Mouse (Mus musculus) T-helper 17 cell (primary cell): ENCODE measurements at regions not wholly inside any gene's neighbourhood (a gene's known extent, or its start where the extent isn't known, plus 50 kb on each side); places are given as distances from the start of the nearest gene placed in this dataset.
"Not testable (repeated sequence)": the region's sequence is repeated elsewhere in the genome, so short reads cannot be mapped to it uniquely, and the experiment has no call there.

Experiments used
- in situ Hi-C, 2 experiments: fragments of 300-600 bp; cut with MboI, MseI; formaldehyde crosslinking; loops; 1 replicate in 1 of 2; 2 replicates in 1 of 2; pipeline ENCODE4 v1.15.1; 2025; ENCODE audit warnings: high pct_unique_total_duplicates in 2 of 2

DNA sequence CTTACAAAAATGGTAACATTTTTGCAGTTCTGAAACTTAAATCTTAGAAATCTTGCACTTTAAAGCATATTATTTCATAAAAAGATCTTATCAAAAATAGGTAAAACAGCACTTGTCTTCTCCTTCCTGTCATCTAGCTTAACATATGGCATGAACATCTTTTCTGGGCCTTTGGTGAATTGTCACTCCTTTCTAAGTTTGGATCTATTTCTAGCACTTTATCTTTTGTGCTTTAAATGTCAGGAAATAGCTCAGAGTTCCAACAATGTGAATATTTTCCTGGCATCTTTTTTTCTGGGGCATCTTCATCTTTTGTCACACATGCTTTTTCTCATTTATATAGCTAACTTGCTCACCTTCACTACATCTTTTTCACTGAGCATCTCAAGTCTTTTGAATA lies 527.4 kb upstream of the Gm5150 start:
- in situ Hi-C loops: no loop called here

DNA sequence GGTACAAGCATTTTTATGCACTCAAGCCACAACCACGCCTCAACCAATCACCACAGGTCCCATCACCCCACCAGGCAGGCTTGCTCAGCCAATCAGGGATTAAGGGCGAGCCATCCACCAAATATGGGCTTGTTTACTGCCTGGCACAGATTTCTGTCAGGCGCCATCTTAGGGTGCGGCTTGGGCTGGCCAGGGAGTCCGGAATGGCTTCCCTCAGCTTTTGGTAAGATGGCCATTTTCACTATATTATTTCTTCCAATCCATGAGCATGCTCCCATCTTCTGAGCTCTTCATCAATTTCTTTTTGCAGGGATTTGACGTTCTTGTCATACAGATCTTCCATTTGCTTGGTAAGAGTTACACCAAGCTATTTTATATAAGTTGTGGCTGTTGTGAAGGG lies 521.3 kb upstream of the Gm5150 start:
- in situ Hi-C loops: not testable (repeated sequence)

DNA sequence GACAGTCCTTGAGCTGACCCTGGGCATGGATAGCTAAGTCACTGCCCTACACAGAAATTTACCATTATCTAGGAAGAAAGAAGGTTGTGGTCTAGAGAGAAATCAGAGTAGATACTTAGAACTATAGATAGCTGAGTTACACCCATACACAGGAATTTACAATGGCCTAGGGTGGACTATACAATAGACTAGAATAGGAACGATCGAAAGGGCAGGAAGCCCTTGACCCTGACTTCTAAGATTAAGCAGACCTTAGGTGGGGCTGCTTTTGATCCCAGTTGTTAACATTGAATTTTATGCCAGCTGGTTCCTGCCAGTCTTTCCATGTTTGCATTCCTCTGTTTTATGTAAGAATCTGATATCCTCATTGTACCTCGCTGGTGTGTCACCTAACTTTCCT lies 482.2 kb upstream of the Gm5150 start:
- in situ Hi-C loops: not testable (repeated sequence)

DNA sequence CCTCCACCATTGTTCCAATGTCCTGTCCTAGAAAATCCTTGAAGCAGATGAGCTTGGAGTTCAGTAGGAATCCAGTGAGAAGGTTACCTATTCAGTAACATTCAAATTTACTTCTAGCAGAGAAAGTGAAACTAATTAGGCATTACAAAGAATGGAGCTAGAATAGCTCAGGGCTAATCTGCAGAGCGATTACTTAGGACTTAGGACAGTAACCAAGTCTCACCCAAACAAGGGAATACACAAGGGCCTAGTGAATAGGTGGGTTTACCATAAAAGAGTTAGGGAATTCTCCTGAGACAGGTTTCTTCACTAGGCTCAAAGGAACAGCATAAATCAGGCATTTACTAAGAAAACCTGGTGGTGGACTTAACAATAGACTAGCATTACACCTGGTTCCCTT lies 476.5 kb upstream of the Gm5150 start:
- in situ Hi-C loops: no loop called here

DNA sequence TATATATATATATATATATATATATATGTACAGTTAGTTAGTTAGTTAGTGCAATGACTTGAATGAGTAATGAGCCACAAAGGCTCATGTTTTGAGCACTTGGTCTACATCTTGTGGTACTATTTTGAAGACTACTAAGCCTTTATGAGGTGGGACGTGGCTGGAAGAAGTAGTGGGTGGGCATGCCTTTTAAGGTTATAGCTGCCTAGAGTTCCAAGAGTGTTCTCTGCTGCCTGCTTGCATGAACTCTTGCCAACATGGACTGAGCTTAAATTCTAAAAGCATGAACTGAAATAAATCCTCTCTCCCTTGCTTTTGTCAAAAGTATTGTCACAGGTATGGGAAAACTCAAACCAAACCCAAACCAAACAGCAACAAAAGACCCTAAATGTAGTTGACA lies 465.1 kb upstream of the Gm5150 start:
- in situ Hi-C loops: loop anchor here in 1 of 2 experiments (25.0 kb wide), 1 partner anchor 1341 kb away; no protein-coding TSS in a partner anchor

DNA sequence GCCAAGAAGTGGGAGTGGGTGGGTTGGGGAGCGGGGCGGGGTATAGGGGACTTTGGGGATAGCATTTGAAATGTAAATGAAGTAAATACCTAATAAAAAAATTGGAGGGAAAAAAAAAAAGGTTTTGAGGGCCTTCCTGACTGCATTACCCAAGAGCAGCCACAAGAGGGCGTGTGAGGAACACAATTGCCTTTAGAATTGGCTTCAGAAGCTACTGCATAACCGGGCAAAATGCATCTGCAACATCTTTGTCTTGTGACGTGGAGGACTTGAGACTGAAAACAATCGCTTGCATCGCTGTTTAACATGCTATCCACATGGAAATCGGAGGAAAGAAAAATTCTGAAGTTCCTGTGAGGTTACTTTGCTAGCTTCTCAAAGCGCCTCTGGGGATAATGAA lies 460.2 kb upstream of the Gm5150 start:
- in situ Hi-C loops: loop anchor here (10.0 to 25.0 kb wide), 2 partner anchors 1346 to 1358 kb away; no protein-coding TSS in a partner anchor

DNA sequence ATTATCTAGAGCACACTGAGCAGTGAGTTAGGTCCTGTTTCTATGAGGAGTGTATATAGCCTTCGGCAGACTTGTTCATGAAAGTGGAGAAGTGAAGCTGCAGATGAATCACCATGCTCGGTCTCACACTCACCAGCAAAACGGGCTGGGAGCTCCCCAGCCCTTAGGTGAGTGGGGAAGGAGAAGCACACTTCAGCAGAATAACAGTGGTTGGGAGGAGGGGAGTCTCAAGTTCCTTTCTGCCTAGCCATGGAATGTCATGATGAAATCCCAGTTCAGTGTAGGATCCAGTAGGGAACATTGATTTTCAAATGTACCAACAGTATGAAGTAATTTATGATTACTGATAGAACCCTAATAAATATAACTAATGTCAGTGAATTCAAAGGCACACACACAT lies 459.1 kb upstream of the Gm5150 start:
- in situ Hi-C loops: loop anchor here (10.0 to 25.0 kb wide), 2 partner anchors 1347 to 1359 kb away; no protein-coding TSS in a partner anchor

DNA sequence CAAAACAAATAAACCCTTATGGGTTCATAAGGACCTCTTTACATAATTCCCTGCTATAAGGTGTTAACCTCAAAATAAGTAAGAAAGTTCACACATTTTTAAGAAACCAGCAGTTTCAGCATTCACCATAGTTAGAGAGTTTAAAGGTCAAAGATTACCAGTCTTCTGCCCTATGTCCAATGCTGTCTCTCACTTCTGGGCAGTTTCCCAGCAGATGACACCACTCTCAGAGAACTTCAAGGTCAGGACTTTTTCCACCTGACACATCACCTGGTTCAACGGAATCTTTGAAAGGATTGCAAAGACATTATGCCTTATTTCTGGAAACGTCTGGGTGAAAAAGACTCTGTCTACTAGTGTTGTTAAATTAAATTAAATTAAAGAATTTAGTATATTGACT lies 458.1 kb upstream of the Gm5150 start:
- in situ Hi-C loops: loop anchor here (10.0 to 25.0 kb wide), 2 partner anchors 1348 to 1360 kb away; no protein-coding TSS in a partner anchor

DNA sequence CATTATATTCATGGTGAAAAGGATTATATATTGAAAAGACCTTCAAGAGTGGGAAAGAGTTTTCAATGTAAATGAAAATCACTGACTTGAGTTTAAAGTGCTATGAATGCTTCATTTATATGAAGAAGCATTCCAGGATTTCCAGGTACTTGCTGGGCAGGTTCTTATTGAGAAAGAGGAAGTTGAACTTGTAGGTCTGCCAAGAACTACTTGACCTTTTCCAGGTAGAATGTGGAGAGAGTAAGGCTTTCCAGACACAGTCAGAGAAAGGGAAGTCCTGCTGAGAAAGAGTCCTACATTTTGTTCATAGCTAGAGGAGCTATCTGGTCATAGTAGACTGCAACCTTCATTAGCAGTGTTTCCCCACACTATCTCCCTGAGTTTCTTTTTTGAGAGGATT lies 426.8 kb upstream of the Gm5150 start:
- in situ Hi-C loops: loop anchor here in 1 of 2 experiments (25.0 kb wide), 1 partner anchor 704 kb away; no protein-coding TSS in a partner anchor

DNA sequence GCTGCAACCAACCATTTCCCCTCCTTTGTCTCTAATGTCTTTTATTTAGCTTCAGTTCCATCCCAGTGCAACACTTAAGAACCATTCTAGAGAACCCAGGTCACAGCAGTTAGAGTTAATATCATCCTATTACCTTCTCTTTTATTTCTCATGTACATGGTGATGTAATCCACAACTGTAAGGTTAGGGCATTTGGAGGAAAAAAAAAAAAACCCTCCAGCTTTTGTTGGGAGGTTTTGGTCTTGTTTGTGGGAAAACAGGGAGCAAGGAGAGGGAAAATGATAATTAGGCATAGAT lies 425.5 kb upstream of the Gm5150 start:
- in situ Hi-C loops: loop anchor here in 1 of 2 experiments (25.0 kb wide), 1 partner anchor 706 kb away; no protein-coding TSS in a partner anchor

DNA sequence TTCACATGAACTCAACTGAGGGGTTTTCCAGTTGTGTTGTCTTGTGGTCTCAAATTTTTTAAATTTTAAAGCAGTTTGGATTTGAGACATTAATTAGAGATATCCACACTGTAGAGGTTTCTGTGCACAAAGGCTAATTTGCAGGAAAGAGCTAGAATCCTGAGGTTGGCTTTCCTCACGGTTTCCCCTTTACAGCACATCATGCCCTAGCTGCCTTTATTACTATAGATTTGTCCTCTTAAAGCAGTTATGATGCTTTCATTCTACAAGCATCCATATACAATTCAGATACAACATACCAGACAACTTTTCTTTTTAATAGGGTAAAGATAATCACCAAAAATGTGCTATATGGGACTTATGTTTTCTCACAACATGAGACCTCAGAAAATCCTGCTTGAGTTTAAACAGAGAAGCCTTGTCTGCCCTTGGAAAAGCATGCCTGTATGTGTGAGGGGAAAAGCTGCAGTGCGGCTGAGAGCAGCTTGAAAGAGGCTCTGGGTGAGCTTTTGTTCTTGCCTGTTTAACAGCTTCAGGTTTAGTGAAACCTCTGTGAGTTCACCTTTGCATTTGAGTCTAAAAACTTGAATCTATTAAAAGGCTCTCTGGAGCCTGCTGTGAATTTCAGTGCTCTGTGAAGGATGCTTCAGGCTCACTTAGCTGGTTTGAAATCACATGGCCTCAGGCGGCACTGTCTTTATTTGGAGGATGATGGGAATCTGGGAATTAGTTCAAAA lies 425.0 kb upstream of the Gm5150 start:
- in situ Hi-C loops: loop anchor here in 1 of 2 experiments (25.0 kb wide), 1 partner anchor 706 kb away; no protein-coding TSS in a partner anchor
